Mouse (Mus musculus): ENCODE measurements around the gene Prkg2. TPM values are rescaled to one million over a fixed set of nuclear protein-coding genes. Genes with fewer than 3 reads are reported as not detected.

The Prkg2 gene
- polyA plus RNA-seq, 1 experiment from 2014 or later = 7.7 TPM

DNA sequence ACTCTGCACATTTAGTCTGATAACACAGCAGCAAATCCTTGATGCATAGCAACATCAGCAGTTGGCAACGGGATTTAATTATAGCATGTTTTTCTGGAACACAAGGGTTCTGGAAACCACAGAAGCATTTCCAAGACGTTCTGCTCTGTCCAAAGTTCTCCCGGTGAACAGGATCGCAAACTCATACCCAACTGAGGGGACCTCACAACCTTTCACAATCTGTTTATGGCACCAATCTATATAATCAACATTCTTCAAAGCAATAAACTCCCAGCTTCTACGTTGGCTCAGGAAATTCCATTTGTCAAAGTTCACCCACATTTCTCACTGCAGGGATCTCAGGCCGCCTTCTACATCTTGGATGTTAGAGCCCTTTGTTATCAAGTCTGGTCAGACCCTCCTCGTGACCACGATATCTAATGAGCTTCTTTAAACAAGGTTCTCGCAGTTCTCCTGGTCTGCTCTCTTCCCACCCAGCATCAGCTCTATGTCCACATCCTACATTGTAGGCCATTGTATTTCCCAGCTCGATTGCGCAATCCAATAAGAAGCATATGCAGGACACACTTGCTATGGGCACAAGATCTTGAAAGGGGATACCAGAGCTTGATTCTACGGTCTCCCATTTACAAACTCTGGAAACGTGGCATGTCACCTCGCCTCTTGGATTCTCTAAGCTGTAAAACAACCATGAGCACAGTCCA, 26.6 kb downstream of the Prkg2 start:
- H3K27me3 ChIP-seq (replicated peaks) = no peaks in the 10 kb centered on the region
- no peaks in the 10 kb centered on the region for H3K4me1 ChIP-seq
- no peak overlapping the region for H3K27ac ChIP-seq
- WGBS = 75% methylated on average over 14 of the region's 14 CpGs
- no peak overlapping the region for H3K9ac ChIP-seq
- H3K9me3 ChIP-seq = no peaks in the 10 kb centered on the region
- H3K36me3 ChIP-seq = no peaks in the 10 kb centered on the region
- ATAC-seq (ENCODE audit: insufficient read depth, low FRiP score, low read depth) = no peak
- no peak overlapping the region for H3K4me2 ChIP-seq
- no peak overlapping the region for H3K4me3 ChIP-seq (replicated peaks)

DNA sequence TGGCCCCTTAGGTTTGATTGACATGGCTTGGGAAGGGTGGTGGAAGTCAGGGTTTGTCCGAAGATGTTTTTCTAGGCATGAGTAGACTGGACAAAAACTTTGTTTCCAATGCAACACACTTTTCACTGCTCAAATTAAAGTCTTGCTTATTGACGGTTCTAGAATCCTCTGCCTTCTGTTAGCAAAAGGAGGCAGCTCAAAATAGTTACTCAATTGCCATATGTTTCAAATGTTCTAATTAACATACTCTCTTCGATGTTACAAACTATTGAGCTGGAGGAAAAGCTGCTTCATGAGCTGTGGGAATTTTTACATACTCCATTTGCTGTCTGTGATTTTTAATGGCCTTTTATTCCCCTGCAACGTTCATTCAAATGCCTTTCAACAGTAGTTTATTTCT, 39.0 kb downstream of the Prkg2 start:
- no peaks in the 10 kb centered on the region for H3K27me3 ChIP-seq (replicated peaks)
- no peaks in the 10 kb centered on the region for H3K36me3 ChIP-seq
- no peak for ATAC-seq (ENCODE audit: insufficient read depth, low FRiP score, low read depth)
- 71% methylated on average over 4 of the region's 4 CpGs for WGBS
- no peaks in the 10 kb centered on the region for H3K9me3 ChIP-seq
- no peak overlapping the region for H3K4me2 ChIP-seq
- H3K4me3 ChIP-seq (replicated peaks) = no peak overlapping the region
- no peaks in the 10 kb centered on the region for H3K4me1 ChIP-seq
- no peak overlapping the region for H3K9ac ChIP-seq
- no peak overlapping the region for H3K27ac ChIP-seq

DNA sequence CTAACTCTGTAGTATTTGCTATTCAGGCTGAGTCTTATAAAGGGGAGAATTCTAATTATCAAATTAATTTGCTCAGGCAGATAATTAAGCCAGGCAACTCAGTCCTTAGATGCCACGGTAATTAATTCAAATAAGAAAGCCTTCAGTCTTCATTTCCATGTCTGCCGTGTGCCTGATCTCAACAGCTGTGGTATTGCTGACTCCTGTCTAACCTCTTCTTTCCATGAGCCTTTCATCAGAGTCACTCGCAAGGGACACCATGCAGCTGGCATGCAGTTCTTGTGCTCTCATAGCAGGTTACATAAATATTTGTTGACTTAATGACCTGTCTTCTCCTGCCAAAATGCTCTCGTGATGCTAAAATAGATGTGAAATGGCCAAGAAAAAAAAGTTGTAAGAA, 41.4 kb downstream of the Prkg2 start:
- Histone ChIP-seq H3K36me3 (no peaks in the 10 kb centered on the region), H3K9ac (no peak overlapping the region), H3K9me3 (no peaks in the 10 kb centered on the region), H3K4me2 (no peak overlapping the region), H3K4me1 (no peaks in the 10 kb centered on the region), H3K4me3 (replicated peaks) (no peak overlapping the region), H3K27me3 (replicated peaks) (no peaks in the 10 kb centered on the region), H3K27ac (no peak overlapping the region)
- no peak for ATAC-seq (ENCODE audit: insufficient read depth, low FRiP score, low read depth)
- WGBS = 38% methylated on average over 4 of the region's 4 CpGs

DNA sequence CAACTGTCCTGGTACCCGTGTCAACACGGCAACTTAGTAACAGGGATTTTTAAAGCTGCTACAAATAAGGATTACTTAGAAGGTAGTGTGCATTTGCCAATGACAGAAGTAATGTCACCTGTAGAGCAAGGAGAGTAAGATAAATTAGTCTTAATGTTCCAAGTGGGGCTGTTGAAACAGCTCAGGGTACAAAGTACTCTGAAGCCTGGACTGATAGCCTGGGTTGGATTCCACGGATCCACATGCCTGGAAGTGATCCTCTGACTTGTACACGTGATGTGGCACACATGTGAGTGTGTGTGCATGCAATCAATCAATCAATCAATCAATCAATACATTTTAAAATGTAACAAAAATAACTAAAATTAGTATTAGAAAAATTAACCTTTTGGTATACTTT, 45.6 kb downstream of the Prkg2 start:
- H3K36me3 ChIP-seq = no peaks in the 10 kb centered on the region
- no peak overlapping the region for H3K4me2 ChIP-seq
- no peak overlapping the region for H3K9ac ChIP-seq
- H3K27me3 ChIP-seq (replicated peaks) = no peaks in the 10 kb centered on the region
- H3K4me1 ChIP-seq = no peaks in the 10 kb centered on the region
- H3K9me3 ChIP-seq = no peaks in the 10 kb centered on the region
- no peak for ATAC-seq (ENCODE audit: insufficient read depth, low FRiP score, low read depth)
- no peak overlapping the region for H3K4me3 ChIP-seq (replicated peaks)
- no peak overlapping the region for H3K27ac ChIP-seq
- WGBS = 70% methylated on average over 4 of the region's 4 CpGs

DNA sequence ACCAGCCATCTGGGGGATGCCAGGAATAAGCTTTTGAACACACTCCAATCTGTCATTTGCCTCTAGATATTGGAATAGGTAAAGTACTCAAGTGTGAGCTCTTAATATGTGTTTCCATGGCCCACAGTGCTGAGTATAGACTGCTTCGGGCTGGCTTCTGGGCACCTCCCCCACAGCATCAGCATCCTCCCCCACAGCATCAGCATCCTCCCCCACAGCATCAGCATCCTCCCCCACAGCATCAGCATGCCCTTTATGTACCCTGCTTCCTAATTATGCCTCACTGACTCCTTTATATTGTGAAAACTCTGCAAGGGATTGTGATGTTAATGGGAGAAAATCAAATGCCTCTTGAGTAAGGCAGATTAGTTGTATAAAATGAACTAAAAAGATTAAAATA, 49.5 kb downstream of the Prkg2 start:
- H3K27ac ChIP-seq = no peak overlapping the region
- no peak for ATAC-seq (ENCODE audit: insufficient read depth, low FRiP score, low read depth)
- no peaks in the 10 kb centered on the region for H3K36me3 ChIP-seq
- H3K4me3 ChIP-seq (replicated peaks) = no peak overlapping the region
- H3K9me3 ChIP-seq = no peaks in the 10 kb centered on the region
- no peaks in the 10 kb centered on the region for H3K27me3 ChIP-seq (replicated peaks)
- no peak overlapping the region for H3K9ac ChIP-seq
- no peaks in the 10 kb centered on the region for H3K4me1 ChIP-seq
- 56% methylated on average over 1 of the region's 1 CpGs for WGBS
- H3K4me2 ChIP-seq = no peak overlapping the region

DNA sequence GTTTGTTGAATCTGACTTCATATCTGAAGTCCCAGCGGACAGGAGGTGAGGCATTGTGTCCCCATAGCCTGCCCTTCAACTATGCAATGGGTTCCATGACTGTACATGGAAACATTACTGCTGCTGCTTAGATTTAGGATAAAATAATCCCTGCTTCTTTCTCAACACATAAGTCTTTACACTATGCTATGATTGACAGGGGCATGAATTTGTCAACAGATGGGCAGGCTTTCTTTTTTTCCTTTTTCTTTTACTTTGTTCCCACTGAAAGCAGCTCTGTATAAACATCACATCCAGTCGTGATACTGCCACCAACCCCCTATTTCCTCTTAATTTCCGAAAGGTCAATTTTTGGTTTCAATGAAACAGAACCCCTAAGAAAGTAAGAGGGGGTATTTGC, 50.0 kb downstream of the Prkg2 start:
- H3K9ac ChIP-seq = no peak overlapping the region
- WGBS = 68% methylated on average over 3 of the region's 3 CpGs

DNA sequence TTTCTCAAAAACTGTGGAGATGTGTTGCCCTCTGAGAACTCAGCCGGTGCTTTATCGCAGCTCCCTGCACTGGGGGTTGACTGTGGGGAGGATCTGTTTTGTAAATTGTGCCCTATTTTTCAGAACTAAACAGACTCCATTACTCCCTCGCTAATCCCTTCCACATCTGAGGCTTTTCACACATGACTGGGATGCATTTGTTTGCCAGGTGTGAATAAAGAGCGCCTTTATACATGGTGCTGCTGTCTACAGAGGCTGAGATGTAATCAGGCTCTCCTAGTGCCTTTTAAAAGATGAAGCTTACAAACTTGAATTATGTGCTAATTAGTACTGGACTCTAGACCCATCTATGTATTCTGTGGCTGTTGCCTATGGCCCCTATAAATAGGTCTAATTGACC, 50.7 kb downstream of the Prkg2 start:
- Histone ChIP-seq H3K4me3 (replicated peaks) (no peak overlapping the region), H3K36me3 (no peaks in the 10 kb centered on the region), H3K9me3 (no peaks in the 10 kb centered on the region), H3K4me2 (no peak overlapping the region), H3K4me1 (no peaks in the 10 kb centered on the region), H3K27me3 (replicated peaks) (no peaks in the 10 kb centered on the region), H3K27ac (no peak overlapping the region), H3K9ac (no peak overlapping the region)
- no peak for ATAC-seq (ENCODE audit: insufficient read depth, low FRiP score, low read depth)
- WGBS = 39% methylated on average over 4 of the region's 4 CpGs

More for the DNA sequence above, 50.0 kb downstream of the Prkg2 start:
- no peak for ATAC-seq (ENCODE audit: insufficient read depth, low FRiP score, low read depth)
- no peaks in the 10 kb centered on the region for H3K4me1 ChIP-seq
- H3K9me3 ChIP-seq = no peaks in the 10 kb centered on the region
- no peak overlapping the region for H3K27ac ChIP-seq
- no peak overlapping the region for H3K4me2 ChIP-seq
- no peaks in the 10 kb centered on the region for H3K27me3 ChIP-seq (replicated peaks)
- H3K4me3 ChIP-seq (replicated peaks) = no peak overlapping the region
- no peaks in the 10 kb centered on the region for H3K36me3 ChIP-seq

DNA sequence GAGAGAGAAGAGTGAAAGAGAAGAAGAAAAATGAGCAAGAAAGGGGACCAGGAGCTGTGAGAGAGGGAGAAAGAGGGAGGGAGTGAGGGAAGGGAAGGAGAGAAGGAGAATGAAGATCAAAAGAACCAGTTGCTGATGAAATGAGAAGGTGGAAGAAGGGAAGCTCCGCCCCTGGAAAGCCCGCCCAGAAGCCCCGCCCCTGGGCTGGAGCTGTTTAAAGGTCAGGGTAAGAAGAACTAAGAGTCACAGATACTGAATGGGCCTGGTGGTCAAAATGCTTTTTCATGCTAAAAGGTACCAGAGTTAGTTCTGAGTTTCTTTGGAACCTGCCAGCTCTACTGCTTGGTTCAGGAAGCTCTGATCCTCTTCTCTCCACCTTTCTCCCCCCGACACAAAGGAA, 51.1 kb downstream of the Prkg2 start:
- H3K27ac ChIP-seq = no peak overlapping the region

DNA sequence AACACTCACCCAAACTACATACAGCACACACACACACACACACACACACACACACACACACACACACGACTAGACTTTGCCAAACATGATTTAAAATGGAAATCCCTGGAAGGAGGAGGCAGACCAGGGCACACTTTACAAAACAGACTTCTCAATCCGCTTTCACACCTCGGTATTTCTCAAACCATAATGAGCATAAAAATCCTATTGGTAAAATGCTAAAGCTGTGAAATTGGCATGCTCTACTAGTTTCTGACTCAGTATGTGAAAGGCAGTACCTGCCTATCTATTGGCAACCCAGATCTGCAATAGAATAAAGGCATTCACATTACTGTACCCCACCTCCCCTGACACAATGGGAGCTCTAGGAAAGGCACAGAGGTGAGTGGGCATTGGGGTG, 52.1 kb downstream of the Prkg2 start:
- H3K4me2 ChIP-seq = no peak overlapping the region

More for the DNA sequence above, 51.1 kb downstream of the Prkg2 start:
- Histone ChIP-seq H3K36me3 (no peaks in the 10 kb centered on the region), H3K27me3 (replicated peaks) (no peaks in the 10 kb centered on the region), H3K4me3 (replicated peaks) (no peak overlapping the region), H3K4me1 (no peaks in the 10 kb centered on the region), H3K9me3 (no peaks in the 10 kb centered on the region), H3K9ac (no peak overlapping the region), H3K4me2 (no peak overlapping the region)
- ATAC-seq (ENCODE audit: insufficient read depth, low FRiP score, low read depth) = no peak
- WGBS = 16% methylated on average over 4 of the region's 4 CpGs

DNA sequence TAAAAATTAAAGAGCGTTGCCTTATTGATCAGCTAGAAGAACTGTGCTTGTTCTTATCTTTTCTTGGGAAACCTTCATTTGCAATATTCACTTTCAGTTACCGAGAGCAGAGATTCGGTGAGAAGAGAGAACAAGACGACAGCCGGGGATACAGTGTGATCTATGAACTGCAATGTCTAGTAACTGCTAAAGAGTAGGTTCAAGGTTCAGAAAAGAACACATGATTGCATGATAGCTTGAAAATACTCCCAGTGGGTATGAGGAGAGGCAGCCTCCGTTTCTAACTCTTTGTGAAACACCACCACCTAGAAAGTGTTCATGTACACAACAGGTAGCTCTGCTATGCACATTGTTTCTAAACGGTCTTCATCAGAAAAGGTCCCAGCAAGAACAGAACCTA, 55.8 kb downstream of the Prkg2 start:
- Histone ChIP-seq H3K27me3 (replicated peaks) (no peaks in the 10 kb centered on the region), H3K36me3 (no peaks in the 10 kb centered on the region), H3K27ac (no peak overlapping the region), H3K9me3 (no peaks in the 10 kb centered on the region), H3K4me3 (replicated peaks) (no peak overlapping the region), H3K4me1 (no peaks in the 10 kb centered on the region), H3K9ac (no peak overlapping the region), H3K4me2 (no peak overlapping the region)
- 80% methylated on average over 7 of the region's 7 CpGs for WGBS
- no peak for ATAC-seq (ENCODE audit: insufficient read depth, low FRiP score, low read depth)

More for the DNA sequence above, 52.1 kb downstream of the Prkg2 start:
- no peak overlapping the region for H3K27ac ChIP-seq
- no peaks in the 10 kb centered on the region for H3K36me3 ChIP-seq
- WGBS = 90% methylated on average over 3 of the region's 3 CpGs
- no peak for ATAC-seq (ENCODE audit: insufficient read depth, low FRiP score, low read depth)
- no peak overlapping the region for H3K9ac ChIP-seq
- H3K4me1 ChIP-seq = no peaks in the 10 kb centered on the region
- no peak overlapping the region for H3K4me3 ChIP-seq (replicated peaks)
- no peaks in the 10 kb centered on the region for H3K27me3 ChIP-seq (replicated peaks)
- H3K9me3 ChIP-seq = no peaks in the 10 kb centered on the region

DNA sequence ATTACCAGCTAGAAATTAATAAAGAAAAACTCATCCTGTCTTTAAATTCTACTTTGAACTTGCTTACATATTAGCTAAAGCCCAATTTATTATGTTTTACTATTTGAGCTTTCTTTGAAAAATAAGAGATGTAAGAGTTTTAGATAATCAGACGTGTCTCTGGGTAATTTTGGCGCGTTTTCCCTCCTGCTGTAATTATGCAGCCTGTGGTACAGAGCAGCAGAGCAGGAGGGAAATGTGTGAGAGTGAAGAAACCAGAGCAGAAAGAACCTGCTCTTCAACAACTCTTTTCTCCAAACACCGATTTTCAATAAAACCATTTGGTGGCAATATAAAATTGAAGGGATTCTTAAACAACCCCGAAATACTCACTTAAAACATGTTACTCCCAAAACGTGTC, 58.8 kb downstream of the Prkg2 start:
- ATAC-seq (ENCODE audit: insufficient read depth, low FRiP score, low read depth) = no peak

DNA sequence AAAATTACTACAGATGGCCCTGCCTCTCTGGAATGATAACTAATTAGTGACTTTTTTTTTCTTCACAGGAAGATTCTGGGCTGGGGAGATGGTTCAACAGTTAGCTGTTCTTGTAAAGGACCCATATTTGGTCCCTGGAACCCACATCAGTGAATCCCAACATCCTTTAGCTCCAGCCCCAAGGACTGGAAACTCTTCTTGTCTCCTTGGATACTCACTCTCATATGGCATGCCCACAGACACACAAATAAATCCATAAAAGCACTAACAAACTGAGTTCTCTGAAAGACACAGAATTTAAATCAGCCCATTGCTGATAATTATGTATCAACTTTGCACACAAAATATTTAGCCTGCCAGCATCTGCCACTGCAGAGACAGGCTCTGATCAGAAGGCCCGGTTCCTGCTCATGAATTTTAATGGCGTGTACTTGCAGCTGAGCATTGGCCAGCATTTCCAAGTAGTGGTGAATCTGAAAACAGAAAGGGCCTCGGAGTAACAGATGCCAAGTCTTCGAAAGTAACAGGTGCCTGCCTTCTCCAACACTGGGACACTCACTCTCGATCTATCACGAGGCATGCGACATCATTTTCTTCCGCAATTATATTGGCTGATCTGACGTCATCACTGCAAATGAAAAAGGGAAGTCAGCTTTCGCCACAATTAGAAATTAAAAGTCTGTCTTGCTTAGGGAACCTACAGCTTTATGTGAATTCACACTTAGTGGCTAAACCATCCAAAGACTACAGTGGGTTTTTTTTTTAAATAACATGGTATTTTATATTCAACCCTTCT, 61.1 kb downstream of the Prkg2 start:
- no peak for ATAC-seq (ENCODE audit: insufficient read depth, low FRiP score, low read depth)
- Histone ChIP-seq H3K27ac (no peak overlapping the region), H3K9me3 (no peaks in the 10 kb centered on the region), H3K27me3 (replicated peaks) (no peaks in the 10 kb centered on the region), H3K4me3 (replicated peaks) (no peak overlapping the region), H3K36me3 (no peaks in the 10 kb centered on the region), H3K4me1 (no peaks in the 10 kb centered on the region), H3K9ac (no peak overlapping the region), H3K4me2 (no peak overlapping the region)
- WGBS = 86% methylated on average over 10 of the region's 10 CpGs

More for the DNA sequence above, 58.8 kb downstream of the Prkg2 start:
- Histone ChIP-seq H3K4me2 (no peak overlapping the region), H3K4me1 (no peaks in the 10 kb centered on the region), H3K4me3 (replicated peaks) (no peak overlapping the region), H3K27me3 (replicated peaks) (no peaks in the 10 kb centered on the region), H3K9me3 (no peaks in the 10 kb centered on the region), H3K9ac (no peak overlapping the region), H3K27ac (no peak overlapping the region), H3K36me3 (no peaks in the 10 kb centered on the region)
- WGBS = 81% methylated on average over 6 of the region's 6 CpGs
